Mouse (Mus musculus) left cerebral cortex, adult 9 months (tissue): ENCODE results near the gene Nrxn3.

Experiments
- DNase-seq, 2 experiments: peaks; one replicate each; pipeline ENCODE4 v3.0.0; 2022; ENCODE audit warnings: low spot score in 2 of 2

Nrxn3 gene

DNA sequence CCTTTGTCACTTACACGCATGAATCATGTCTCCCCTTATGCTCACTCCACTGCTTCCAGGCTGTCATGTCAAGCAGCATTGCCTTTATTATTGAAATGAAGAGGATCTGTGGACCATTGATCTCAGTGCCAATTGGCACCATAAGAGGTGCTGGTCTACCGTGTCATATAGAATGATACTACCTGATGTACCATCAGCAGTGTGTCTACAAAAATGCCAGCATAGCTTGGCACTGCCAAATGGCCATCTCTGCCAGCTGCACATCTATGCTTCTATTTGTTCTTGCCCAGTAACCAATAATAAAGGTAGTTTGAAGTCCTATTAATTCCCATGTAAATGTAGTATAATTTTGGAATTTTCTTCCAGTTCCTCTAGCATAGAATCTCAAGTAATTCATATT is 1340.8 kb downstream of the Nrxn3 start:
- no peak for DNase-seq

DNA sequence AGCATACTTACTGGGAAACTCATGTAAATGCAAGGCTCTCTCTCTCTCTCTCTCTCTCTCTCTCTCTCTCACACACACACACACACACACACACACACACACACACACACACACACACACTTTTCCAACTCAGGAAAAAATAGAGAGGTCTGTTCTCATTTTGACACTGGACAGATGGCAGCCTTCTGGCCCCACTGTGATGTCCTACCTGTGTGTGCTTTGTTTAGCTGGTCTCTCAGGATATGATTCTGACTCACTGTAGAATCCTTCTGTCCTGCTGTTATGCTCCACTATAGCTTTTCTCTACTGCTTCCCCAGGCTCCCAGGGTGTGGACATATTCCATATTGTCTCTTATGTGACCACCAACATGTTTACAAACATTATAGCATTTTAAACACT is 1363.2 kb downstream of the Nrxn3 start:
- peak in 1 of 2 experiments; percentile 18 for DNase-seq

GRCm38 (mm10) chr12:90095754-90096153 is 1373.1 kb downstream of the Nrxn3 start:
- DNase-seq: no peak

GRCm38 (mm10) chr12:90113351-90113791 is 1390.7 kb downstream of the Nrxn3 start:
- DNase-seq: no peak

DNA sequence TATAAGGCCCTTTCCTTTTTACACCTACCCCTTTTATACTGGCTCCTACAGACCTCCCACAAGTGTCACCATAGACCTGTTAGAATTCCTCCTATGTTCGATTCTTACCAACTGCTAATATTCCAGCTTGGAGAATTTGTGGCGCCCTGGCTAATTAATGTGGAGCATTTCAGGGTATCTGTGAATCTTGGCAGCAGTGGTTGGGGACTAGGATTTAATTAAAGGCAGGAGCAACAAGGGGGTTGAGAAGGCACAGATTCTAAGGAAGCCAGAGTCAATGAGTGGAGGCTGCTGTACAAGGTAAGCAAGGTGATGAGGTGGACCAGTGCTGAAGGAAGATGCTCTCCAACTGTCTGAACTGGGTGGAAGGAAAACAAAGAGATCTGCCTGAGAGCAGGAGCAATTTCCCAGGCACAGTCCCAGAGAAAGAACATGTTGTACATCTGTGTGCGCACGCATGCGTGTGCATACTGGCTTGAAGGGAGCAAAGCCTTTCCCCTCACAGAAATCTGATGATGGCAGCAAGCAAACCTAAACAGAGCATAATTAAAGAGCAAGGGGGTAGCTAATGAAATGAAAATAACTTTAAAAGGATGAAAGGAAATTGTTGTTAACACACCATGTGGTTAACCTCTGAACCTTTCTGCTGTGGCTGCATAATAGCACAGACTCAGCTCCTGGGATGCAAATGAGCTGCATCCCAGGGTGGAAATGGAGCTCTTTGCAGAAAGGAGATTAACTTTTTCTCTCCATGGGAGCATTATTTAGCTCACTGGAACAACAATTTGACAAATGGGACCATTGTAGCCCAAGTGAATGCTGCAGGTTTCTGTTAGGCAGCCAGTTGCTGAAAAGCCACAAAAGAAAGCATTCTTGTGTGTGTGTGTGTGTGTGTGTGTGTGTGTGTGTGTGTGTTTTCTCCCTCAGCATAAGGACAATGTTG is 1409.5 kb downstream of the Nrxn3 start:
- no peak for DNase-seq

GRCm38 (mm10) chr12:90142011-90142410 is 1419.3 kb downstream of the Nrxn3 start:
- DNase-seq: peak; percentile 71 to 79

GRCm38 (mm10) chr12:90144247-90144646 is 1421.6 kb downstream of the Nrxn3 start:
- peak in 1 of 2 experiments; percentile 59 for DNase-seq

DNA sequence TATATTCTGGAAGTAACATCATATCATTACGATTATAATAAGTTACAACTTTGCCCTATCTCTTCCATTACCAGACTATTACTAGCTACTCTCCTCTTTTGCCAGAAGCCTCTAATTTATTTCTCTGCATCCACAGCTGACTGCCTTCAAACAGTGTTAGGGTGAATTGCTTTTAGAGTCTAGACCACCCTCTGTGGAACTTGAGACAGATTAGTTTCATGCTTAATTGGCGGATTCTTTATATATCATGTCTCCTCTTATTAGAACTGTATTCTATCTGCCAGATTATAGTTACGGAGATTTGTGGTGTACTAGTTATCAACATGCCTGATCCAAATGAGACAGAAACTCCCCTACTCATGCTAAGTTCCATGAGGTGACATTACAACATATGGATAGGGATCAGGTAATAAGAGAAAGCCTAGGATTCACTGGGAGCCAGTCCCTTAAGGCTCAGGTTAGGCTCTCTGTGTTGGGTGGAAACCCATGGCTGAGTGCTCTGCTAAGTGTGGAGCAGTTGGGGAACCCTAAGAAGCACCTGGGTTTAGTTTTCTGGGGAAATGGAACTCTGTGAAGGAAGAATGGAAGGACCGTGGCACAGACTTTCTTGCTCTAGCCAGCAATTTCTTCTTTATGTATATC is 1435.6 kb downstream of the Nrxn3 start:
- no peak for DNase-seq

GRCm38 (mm10) chr12:90159911-90160310 is 1437.2 kb downstream of the Nrxn3 start:
- no peak for DNase-seq

GRCm38 (mm10) chr12:90166118-90166517 is 1443.4 kb downstream of the Nrxn3 start:
- DNase-seq: no peak

DNA sequence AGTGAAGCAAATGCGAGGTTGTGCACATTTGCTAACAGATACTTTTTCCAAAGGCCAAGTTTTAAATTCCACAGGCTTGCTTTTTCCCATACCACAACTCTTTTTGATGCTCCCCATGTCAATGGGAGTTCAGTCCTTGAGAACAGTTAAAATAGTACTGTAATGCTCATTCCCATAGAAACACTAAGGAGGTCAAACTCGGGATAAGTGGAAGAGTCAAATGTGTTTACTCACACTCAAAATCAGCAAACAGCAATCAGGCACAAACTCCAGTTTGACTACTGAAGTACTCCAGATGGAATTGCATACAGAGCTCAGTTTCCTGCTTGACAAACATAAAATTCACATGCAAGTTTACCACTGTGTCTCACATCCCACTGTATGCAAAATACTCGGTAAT is 1458.9 kb downstream of the Nrxn3 start:
- no peak for DNase-seq

DNA sequence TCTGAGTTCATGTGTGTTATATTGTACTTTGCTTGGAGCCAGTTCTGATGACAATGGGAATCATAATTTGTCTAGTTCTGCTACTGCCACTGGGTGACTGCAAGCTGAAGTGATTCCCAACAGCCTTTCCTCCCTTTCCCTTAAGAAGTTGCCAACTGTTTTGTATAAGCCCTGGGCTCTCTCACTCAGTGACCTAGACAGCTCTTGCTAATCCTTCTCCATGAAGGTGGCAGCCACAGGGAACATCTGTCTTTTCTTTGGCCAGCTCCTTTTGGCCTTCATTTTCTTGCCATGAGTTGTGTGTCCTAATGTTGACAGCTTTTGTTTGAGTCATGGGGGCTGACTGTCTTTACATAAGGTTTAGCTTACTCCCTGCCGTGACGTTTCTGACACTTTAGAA is 1460.3 kb downstream of the Nrxn3 start:
- no peak for DNase-seq

DNA sequence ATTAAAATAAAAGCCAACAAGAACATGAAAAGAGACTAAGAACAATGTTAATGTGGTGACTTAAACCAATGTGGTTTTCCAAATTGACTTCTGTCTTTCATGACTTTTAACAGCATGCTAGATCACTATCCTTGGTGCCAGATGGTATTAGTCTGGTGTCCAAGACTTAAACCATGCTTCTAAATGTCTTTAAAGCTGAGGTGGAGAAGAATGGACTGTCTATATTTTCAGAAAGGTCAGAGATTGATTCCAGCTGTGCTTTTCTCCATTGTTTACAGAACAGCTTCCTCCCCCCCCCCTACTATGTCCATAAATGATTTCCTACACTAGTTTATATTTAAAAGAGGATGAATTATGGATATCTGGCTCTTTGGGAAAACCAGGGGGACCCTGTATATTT is 1473.5 kb downstream of the Nrxn3 start:
- no peak for DNase-seq

DNA sequence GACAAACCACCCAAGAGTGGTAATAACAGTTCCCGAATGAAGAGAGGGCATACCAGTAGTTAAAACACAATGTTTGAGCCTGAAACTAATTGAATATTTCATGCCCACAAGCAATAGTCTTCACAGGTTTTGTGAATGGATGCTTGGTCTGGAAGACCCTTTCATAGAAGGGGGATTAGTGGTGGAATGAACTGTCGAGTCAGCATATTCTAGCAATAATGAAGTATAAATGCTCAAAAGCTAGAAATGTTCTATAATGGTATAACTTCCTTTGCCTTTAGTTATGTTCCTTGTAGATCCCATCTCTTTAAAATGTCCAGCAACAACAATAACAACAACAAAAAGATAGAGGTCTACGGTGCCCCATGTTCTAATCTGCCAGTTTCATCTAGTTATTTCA is 1475.3 kb downstream of the Nrxn3 start:
- DNase-seq: no peak

- no peak for DNase-seq
Measured at GRCm38 (mm10) chr12:90202501-90202900, 1479.8 kb downstream of the Nrxn3 start.

DNA sequence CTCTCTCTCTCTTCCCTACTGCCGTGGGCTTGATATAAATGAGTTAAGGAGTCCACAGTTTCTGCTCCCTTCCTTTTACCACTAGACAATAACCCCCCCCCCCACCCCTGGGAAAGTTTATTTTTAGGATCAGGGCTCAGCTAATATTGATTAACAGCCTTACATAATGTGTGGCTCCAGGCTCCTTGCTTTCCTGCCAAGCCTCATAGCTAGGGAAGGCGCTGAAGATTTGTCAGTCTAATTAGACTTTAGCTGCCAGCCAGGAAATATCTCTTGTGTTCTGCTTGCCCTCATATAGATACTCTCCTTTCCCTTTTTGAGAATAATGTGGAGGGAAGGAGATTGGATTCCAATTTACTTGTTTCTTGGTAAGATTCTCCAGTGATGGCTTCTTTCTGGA is 1488.7 kb downstream of the Nrxn3 start:
- DNase-seq: no peak

DNA sequence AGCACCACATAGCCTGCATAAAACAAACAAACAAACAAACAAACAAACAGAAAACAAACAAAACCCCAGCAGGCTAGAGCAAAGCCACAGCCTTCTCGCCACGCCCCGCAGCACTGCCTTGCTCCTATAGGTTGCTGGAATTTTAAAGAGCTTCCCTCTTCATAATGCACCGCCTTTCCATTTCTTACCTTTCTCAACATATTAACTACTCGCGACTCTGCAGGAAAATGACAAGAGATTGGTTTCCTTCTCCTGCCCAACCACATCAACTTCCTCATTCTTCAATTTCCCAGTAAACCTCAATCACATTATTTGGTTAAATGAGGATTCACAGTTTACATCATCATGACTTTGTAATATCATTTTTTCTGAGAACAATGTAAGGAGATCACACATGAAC is 1494.4 kb downstream of the Nrxn3 start:
- DNase-seq: no peak

- no peak for DNase-seq
Measured at GRCm38 (mm10) chr12:90229062-90229461, 1506.4 kb downstream of the Nrxn3 start.

- DNase-seq: no peak
Measured at GRCm38 (mm10) chr12:90236093-90236492, 1513.4 kb downstream of the Nrxn3 start.

- no peak for DNase-seq
Measured at GRCm38 (mm10) chr12:90260301-90260700, 1537.6 kb downstream of the Nrxn3 start.

DNA sequence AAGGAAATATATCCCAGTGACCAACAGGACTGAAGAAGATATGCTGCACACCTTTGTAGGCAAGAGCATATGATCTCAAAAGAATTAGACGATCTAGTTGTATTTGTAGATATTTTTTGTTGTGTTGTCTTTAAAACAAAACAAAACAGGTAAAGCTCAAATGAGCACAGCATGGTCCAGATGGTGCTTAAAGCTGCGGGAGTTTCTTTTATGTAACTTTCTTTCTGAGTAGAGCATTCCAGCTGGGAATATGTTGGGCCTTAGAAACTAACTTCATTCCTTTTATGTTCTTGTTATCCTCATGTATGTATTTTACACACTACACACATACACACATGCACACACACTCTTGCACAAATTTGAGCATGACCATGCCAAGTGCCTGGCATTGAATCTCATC is 1545.4 kb downstream of the Nrxn3 start:
- DNase-seq: peak in 1 of 2 experiments; percentile 9

DNA sequence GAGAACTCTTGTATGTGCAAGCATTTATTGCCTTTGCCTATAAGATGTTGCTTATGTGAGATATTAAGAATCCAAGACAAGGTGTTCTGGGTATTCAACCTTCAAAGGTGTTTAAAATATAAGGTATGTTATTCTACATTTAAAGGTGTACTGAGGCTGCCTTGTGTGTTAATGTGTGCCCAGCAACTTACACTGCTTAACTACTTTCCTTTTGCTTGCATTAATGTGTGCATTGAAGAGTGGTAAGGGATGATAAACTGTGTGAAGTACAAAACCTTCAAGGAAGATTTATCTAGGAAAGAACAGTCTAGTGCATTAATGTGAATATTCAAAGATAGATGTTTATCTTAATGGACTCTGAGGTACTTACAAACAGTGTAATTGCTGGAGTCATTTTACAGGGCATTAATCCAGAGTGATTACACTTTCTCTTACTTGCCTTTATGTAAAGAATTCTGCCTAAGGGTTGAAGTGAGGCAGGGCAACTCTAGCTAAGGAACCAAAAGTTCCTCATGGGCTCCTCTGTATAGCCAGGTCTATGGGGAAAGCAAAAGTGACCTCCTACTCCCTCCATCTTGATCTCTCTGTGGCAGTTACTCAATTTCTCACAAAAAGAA is 1548.2 kb downstream of the Nrxn3 start:
- no peak for DNase-seq
